Mouse (Mus musculus): ENCODE measurements around the gene Arpc2. TPM values are rescaled to one million over a fixed set of nuclear protein-coding genes. Genes with fewer than 3 reads are reported as not detected.

The Arpc2 gene
- polyA plus RNA-seq, 1 experiment, result 281 TPM

- H3K36me3 ChIP-seq (ENCODE audit: control insufficient read depth, insufficient read depth), result peaks cover 81% of the 10 kb centered on the region
- H3ac ChIP-seq (ENCODE audit: control insufficient read depth, insufficient read length, low read depth), result no peak overlapping the region
- no peak overlapping the region for H3K4me3 ChIP-seq (ENCODE audit: insufficient read depth, poor library complexity, severe bottlenecking)
- H3K79me2 ChIP-seq (ENCODE audit: control insufficient read depth, insufficient read depth), result peaks cover 61% of the 10 kb centered on the region
- TF ChIP-seq FOSL1 (IDR thresholded peaks at IDR 0.05; ENCODE audit: insufficient read depth, low read length, poor library complexity, severe bottlenecking) (no peak), MYOG (IDR thresholded peaks at IDR 0.05; ENCODE audit: control insufficient read depth, extremely low read depth, insufficient read length) (no peak), MYOD1 (IDR thresholded peaks at IDR 0.05; ENCODE audit: control insufficient read depth, insufficient read length, low read depth) (no peak), USF1 (IDR thresholded peaks at IDR 0.05; ENCODE audit: low read depth) (no peak), CTCF (IDR thresholded peaks at IDR 0.05; ENCODE audit: control insufficient read depth, insufficient read depth, insufficient read length) (no peak), CEBPB (IDR thresholded peaks at IDR 0.05; ENCODE audit: low read depth) (no peak), MAX (IDR thresholded peaks at IDR 0.05) (no peak)
- H3K27me3 ChIP-seq (ENCODE audit: control insufficient read depth, insufficient read depth, insufficient read length), result no peaks in the 10 kb centered on the region
- peaks cover 37% of the 10 kb centered on the region for H3K79me3 ChIP-seq (ENCODE audit: low read depth)
These were observed 14.2 kb downstream of the Arpc2 start for GRCm38 (mm10) chr1:74250096-74250495.

GRCm38 (mm10) chr1:74255704-74256345 is 19.9 kb downstream of the Arpc2 start:
- no peak overlapping the region for H3ac ChIP-seq (ENCODE audit: control insufficient read depth, insufficient read length, low read depth)
- no peaks in the 10 kb centered on the region for H3K27me3 ChIP-seq (ENCODE audit: control insufficient read depth, insufficient read depth, insufficient read length)
- peaks cover 91% of the 10 kb centered on the region for H3K36me3 ChIP-seq (ENCODE audit: control insufficient read depth, insufficient read depth)
- TF ChIP-seq MYOG (IDR thresholded peaks at IDR 0.05; ENCODE audit: control insufficient read depth, extremely low read depth, insufficient read length) (no peak), MYOD1 (IDR thresholded peaks at IDR 0.05; ENCODE audit: control insufficient read depth, insufficient read length, low read depth) (no peak), FOSL1 (IDR thresholded peaks at IDR 0.05; ENCODE audit: insufficient read depth, low read length, poor library complexity, severe bottlenecking) (no peak), CTCF (IDR thresholded peaks at IDR 0.05; ENCODE audit: control insufficient read depth, insufficient read depth, insufficient read length) (no peak), MAX (IDR thresholded peaks at IDR 0.05) (no peak), USF1 (IDR thresholded peaks at IDR 0.05; ENCODE audit: low read depth) (no peak), CEBPB (IDR thresholded peaks at IDR 0.05; ENCODE audit: low read depth) (no peak)
- H3K4me3 ChIP-seq (ENCODE audit: insufficient read depth, poor library complexity, severe bottlenecking), result no peak overlapping the region
- peaks cover 11% of the 10 kb centered on the region for H3K79me3 ChIP-seq (ENCODE audit: low read depth)
- peaks cover 46% of the 10 kb centered on the region for H3K79me2 ChIP-seq (ENCODE audit: control insufficient read depth, insufficient read depth)

- Histone ChIP-seq H3K36me3 (ENCODE audit: control insufficient read depth, insufficient read depth) (peaks cover 88% of the 10 kb centered on the region), H3K4me3 (ENCODE audit: insufficient read depth, poor library complexity, severe bottlenecking) (no peak overlapping the region), H3K79me2 (ENCODE audit: control insufficient read depth, insufficient read depth) (peaks cover 36% of the 10 kb centered on the region), H3K79me3 (ENCODE audit: low read depth) (peaks cover 8% of the 10 kb centered on the region), H3K27me3 (ENCODE audit: control insufficient read depth, insufficient read depth, insufficient read length) (no peaks in the 10 kb centered on the region), H3ac (ENCODE audit: control insufficient read depth, insufficient read length, low read depth) (no peak overlapping the region)
- no peak for TF ChIP-seq USF1 (IDR thresholded peaks at IDR 0.05; ENCODE audit: low read depth)
- no peak for TF ChIP-seq MYOD1 (IDR thresholded peaks at IDR 0.05; ENCODE audit: control insufficient read depth, insufficient read length, low read depth)
- no peak for TF ChIP-seq FOSL1 (IDR thresholded peaks at IDR 0.05; ENCODE audit: insufficient read depth, low read length, poor library complexity, severe bottlenecking)
- no peak for TF ChIP-seq CTCF (IDR thresholded peaks at IDR 0.05; ENCODE audit: control insufficient read depth, insufficient read depth, insufficient read length)
- no peak for TF ChIP-seq MAX (IDR thresholded peaks at IDR 0.05)
These were observed 20.9 kb downstream of the Arpc2 start for GRCm38 (mm10) chr1:74256782-74257181.

GRCm38 (mm10) chr1:74262510-74262909 is 26.6 kb downstream of the Arpc2 start:
- peaks cover 93% of the 10 kb centered on the region for H3K36me3 ChIP-seq (ENCODE audit: control insufficient read depth, insufficient read depth)
- no peak overlapping the region for H3K4me3 ChIP-seq (ENCODE audit: insufficient read depth, poor library complexity, severe bottlenecking)
- TF ChIP-seq USF1 (IDR thresholded peaks at IDR 0.05; ENCODE audit: low read depth), result no peak
- no peak for TF ChIP-seq CEBPB (IDR thresholded peaks at IDR 0.05; ENCODE audit: low read depth)
- TF ChIP-seq MYOD1 (IDR thresholded peaks at IDR 0.05; ENCODE audit: control insufficient read depth, insufficient read length, low read depth), result no peak
- TF ChIP-seq CTCF (IDR thresholded peaks at IDR 0.05; ENCODE audit: control insufficient read depth, insufficient read depth, insufficient read length), result no peak
- TF ChIP-seq FOSL1 (IDR thresholded peaks at IDR 0.05; ENCODE audit: insufficient read depth, low read length, poor library complexity, severe bottlenecking), result no peak
- TF ChIP-seq MAX (IDR thresholded peaks at IDR 0.05), result no peak
- no peak for TF ChIP-seq MYOG (IDR thresholded peaks at IDR 0.05; ENCODE audit: control insufficient read depth, extremely low read depth, insufficient read length)
- peaks cover 23% of the 10 kb centered on the region for H3K79me2 ChIP-seq (ENCODE audit: control insufficient read depth, insufficient read depth)
- no peaks in the 10 kb centered on the region for H3K27me3 ChIP-seq (ENCODE audit: control insufficient read depth, insufficient read depth, insufficient read length)
- H3K79me3 ChIP-seq (ENCODE audit: low read depth), result peaks cover 5% of the 10 kb centered on the region
- H3ac ChIP-seq (ENCODE audit: control insufficient read depth, insufficient read length, low read depth), result no peak overlapping the region

- H3ac ChIP-seq (ENCODE audit: control insufficient read depth, insufficient read length, low read depth), result no peak overlapping the region
- peaks cover 62% of the 10 kb centered on the region for H3K36me3 ChIP-seq (ENCODE audit: control insufficient read depth, insufficient read depth)
- H3K79me2 ChIP-seq (ENCODE audit: control insufficient read depth, insufficient read depth), result no peaks in the 10 kb centered on the region
- no peak overlapping the region for H3K4me3 ChIP-seq (ENCODE audit: insufficient read depth, poor library complexity, severe bottlenecking)
- H3K79me3 ChIP-seq (ENCODE audit: low read depth), result no peaks in the 10 kb centered on the region
- TF ChIP-seq MYOG (IDR thresholded peaks at IDR 0.05; ENCODE audit: control insufficient read depth, extremely low read depth, insufficient read length), result no peak
- TF ChIP-seq FOSL1 (IDR thresholded peaks at IDR 0.05; ENCODE audit: insufficient read depth, low read length, poor library complexity, severe bottlenecking), result no peak
- no peak for TF ChIP-seq MYOD1 (IDR thresholded peaks at IDR 0.05; ENCODE audit: control insufficient read depth, insufficient read length, low read depth)
- TF ChIP-seq USF1 (IDR thresholded peaks at IDR 0.05; ENCODE audit: low read depth), result no peak
- TF ChIP-seq CTCF (IDR thresholded peaks at IDR 0.05; ENCODE audit: control insufficient read depth, insufficient read depth, insufficient read length), result no peak
- no peak for TF ChIP-seq CEBPB (IDR thresholded peaks at IDR 0.05; ENCODE audit: low read depth)
- TF ChIP-seq MAX (IDR thresholded peaks at IDR 0.05), result no peak
- no peaks in the 10 kb centered on the region for H3K27me3 ChIP-seq (ENCODE audit: control insufficient read depth, insufficient read depth, insufficient read length)
These were observed 32.9 kb downstream of the Arpc2 start for GRCm38 (mm10) chr1:74268750-74269149.
